Mouse (Mus musculus) cerebellum, postnatal 14 days (tissue): ENCODE measurements around the gene 4930469K13Rik.
A peak's percentile ranks its signal among the peaks of the same experiment; 100 is the strongest.
"Not testable (repeated sequence)": the region's sequence is repeated elsewhere in the genome, so short reads cannot be mapped to it uniquely, and the experiment has no call there.

Source experiments
- DNase-seq, 2 experiments: peaks; one replicate each; pipeline ENCODE4 v3.0.0; 2021; ENCODE audit warnings: mixed read lengths in 2 of 2

Gene 4930469K13Rik

GRCm38 (mm10) chr11:34098422-34098821 lies at the start of gene 4930469K13Rik:
TSS of gene 4930469K13Rik (minus strand) at chr11:34098554.
- DNase-seq: peak; percentile 17 to 32

- peak in 1 of 2 experiments; percentile 33 for DNase-seq
These were observed 48.6 kb upstream of the 4930469K13Rik start for GRCm38 (mm10) chr11:34146934-34147333.

- DNase-seq: peak; percentile 52 to 70
These were observed 46.1 kb upstream of the 4930469K13Rik start for GRCm38 (mm10) chr11:34144421-34144820.

GRCm38 (mm10) chr11:34143984-34144383 lies 45.6 kb upstream of the 4930469K13Rik start:
- no peak for DNase-seq

- DNase-seq: no peak
These were observed 40.9 kb upstream of the 4930469K13Rik start for GRCm38 (mm10) chr11:34139296-34139695.

GRCm38 (mm10) chr11:34128412-34128811 lies 30.1 kb upstream of the 4930469K13Rik start:
- no peak for DNase-seq

- DNase-seq: not testable (repeated sequence)
These were observed 27.4 kb upstream of the 4930469K13Rik start for GRCm38 (mm10) chr11:34125727-34126126.

GRCm38 (mm10) chr11:34124852-34125251 lies 26.5 kb upstream of the 4930469K13Rik start:
- DNase-seq: no peak

GRCm38 (mm10) chr11:34123147-34123546 lies 24.8 kb upstream of the 4930469K13Rik start:
- peak; percentile 65 to 66 for DNase-seq

GRCm38 (mm10) chr11:34118319-34118718 lies 20.0 kb upstream of the 4930469K13Rik start:
- DNase-seq: no peak

- no peak for DNase-seq
These were observed 19.2 kb upstream of the 4930469K13Rik start for GRCm38 (mm10) chr11:34117581-34117980.

GRCm38 (mm10) chr11:34116572-34117135 lies 18.3 kb upstream of the 4930469K13Rik start:
- no peak for DNase-seq

GRCm38 (mm10) chr11:34113760-34114159 lies 15.4 kb upstream of the 4930469K13Rik start:
- no peak for DNase-seq

- DNase-seq: peak in 1 of 2 experiments; percentile 10
These were observed 14.5 kb upstream of the 4930469K13Rik start for GRCm38 (mm10) chr11:34112781-34113380.

GRCm38 (mm10) chr11:34111940-34112339 lies 13.6 kb upstream of the 4930469K13Rik start:
- DNase-seq: no peak

- no peak for DNase-seq
These were observed 10.9 kb upstream of the 4930469K13Rik start for GRCm38 (mm10) chr11:34109260-34109659.

GRCm38 (mm10) chr11:34104919-34105318 lies 6.6 kb upstream of the 4930469K13Rik start:
- no peak for DNase-seq

- DNase-seq: no peak
These were observed 3.5 kb upstream of the 4930469K13Rik start for GRCm38 (mm10) chr11:34101827-34102226.

GRCm38 (mm10) chr11:34087064-34087463 lies 11.3 kb downstream of the 4930469K13Rik start:
- no peak for DNase-seq

GRCm38 (mm10) chr11:34086164-34086751 lies 12.1 kb downstream of the 4930469K13Rik start:
- DNase-seq: no peak

- DNase-seq: no peak
These were observed 13.7 kb downstream of the 4930469K13Rik start for GRCm38 (mm10) chr11:34084639-34085038.

- DNase-seq: no peak
These were observed 14.6 kb downstream of the 4930469K13Rik start for GRCm38 (mm10) chr11:34083795-34084194.

GRCm38 (mm10) chr11:34079542-34080464 lies 18.6 kb downstream of the 4930469K13Rik start:
- DNase-seq: peak; percentile 53 to 67
